Mouse (Mus musculus): ENCODE results near the gene Hoxc4.

The Hoxc4 gene

GRCm38 (mm10) chr15:102990461-102991397 lies 28.0 kb upstream of the Hoxc4 start, which contains the start of gene Hoxc8:
Gene Hoxc8, plus strand, starts transcription at chr15:102990607.
- DNase-seq (ENCODE audit: low read depth, low spot score) = no peak

GRCm38 (mm10) chr15:102991782-102992181 lies 27.0 kb upstream of the Hoxc4 start:
- DNase-seq (ENCODE audit: low read depth, low spot score) = no peak

GRCm38 (mm10) chr15:102992206-102992605 lies 26.5 kb upstream of the Hoxc4 start:
- DNase-seq (ENCODE audit: low read depth, low spot score) = no peak

- no peak for DNase-seq (ENCODE audit: low read depth, low spot score)
These were observed 25.9 kb upstream of the Hoxc4 start for GRCm38 (mm10) chr15:102992863-102993262.

GRCm38 (mm10) chr15:102996548-102996947 lies 22.2 kb upstream of the Hoxc4 start:
- no peak for DNase-seq (ENCODE audit: low read depth, low spot score)

- no peak for DNase-seq (ENCODE audit: low read depth, low spot score)
These were observed 21.3 kb upstream of the Hoxc4 start for GRCm38 (mm10) chr15:102997431-102997830.

GRCm38 (mm10) chr15:102997939-102998355 lies 20.8 kb upstream of the Hoxc4 start, which contains the start of gene Hoxc6:
Gene Hoxc6, plus strand, starts transcription at chr15:102998257.
- DNase-seq (ENCODE audit: low read depth, low spot score) = no peak

- DNase-seq (ENCODE audit: low read depth, low spot score) = no peak
These were observed 20.0 kb upstream of the Hoxc4 start for GRCm38 (mm10) chr15:102998608-102999182.

GRCm38 (mm10) chr15:102999183-102999831 lies 19.4 kb upstream of the Hoxc4 start:
- no peak for DNase-seq (ENCODE audit: low read depth, low spot score)

- no peak for DNase-seq (ENCODE audit: low read depth, low spot score)
These were observed 18.8 kb upstream of the Hoxc4 start for GRCm38 (mm10) chr15:102999955-103000354.

- DNase-seq (ENCODE audit: low read depth, low spot score) = no peak
These were observed 18.2 kb upstream of the Hoxc4 start for GRCm38 (mm10) chr15:103000501-103000901.

- no peak for DNase-seq (ENCODE audit: low read depth, low spot score)
These were observed 17.4 kb upstream of the Hoxc4 start for GRCm38 (mm10) chr15:103001370-103001769.

GRCm38 (mm10) chr15:103002156-103002555 lies 16.6 kb upstream of the Hoxc4 start:
- no peak for DNase-seq (ENCODE audit: low read depth, low spot score)

GRCm38 (mm10) chr15:103002821-103003448 lies 15.8 kb upstream of the Hoxc4 start:
- DNase-seq (ENCODE audit: low read depth, low spot score) = no peak

- no peak for DNase-seq (ENCODE audit: low read depth, low spot score)
These were observed 13.4 kb upstream of the Hoxc4 start for GRCm38 (mm10) chr15:103005308-103005707.

GRCm38 (mm10) chr15:103005797-103006196 lies 12.9 kb upstream of the Hoxc4 start:
- no peak for DNase-seq (ENCODE audit: low read depth, low spot score)

GRCm38 (mm10) chr15:103006326-103006725 lies 12.4 kb upstream of the Hoxc4 start:
- no peak for DNase-seq (ENCODE audit: low read depth, low spot score)

GRCm38 (mm10) chr15:103009265-103010111 lies 9.2 kb upstream of the Hoxc4 start:
- no peak for DNase-seq (ENCODE audit: low read depth, low spot score)

- no peak for DNase-seq (ENCODE audit: low read depth, low spot score)
These were observed 8.5 kb upstream of the Hoxc4 start for GRCm38 (mm10) chr15:103010112-103010846.
